Mouse (Mus musculus): ENCODE measurements around the gene Olfr678.

DNA sequence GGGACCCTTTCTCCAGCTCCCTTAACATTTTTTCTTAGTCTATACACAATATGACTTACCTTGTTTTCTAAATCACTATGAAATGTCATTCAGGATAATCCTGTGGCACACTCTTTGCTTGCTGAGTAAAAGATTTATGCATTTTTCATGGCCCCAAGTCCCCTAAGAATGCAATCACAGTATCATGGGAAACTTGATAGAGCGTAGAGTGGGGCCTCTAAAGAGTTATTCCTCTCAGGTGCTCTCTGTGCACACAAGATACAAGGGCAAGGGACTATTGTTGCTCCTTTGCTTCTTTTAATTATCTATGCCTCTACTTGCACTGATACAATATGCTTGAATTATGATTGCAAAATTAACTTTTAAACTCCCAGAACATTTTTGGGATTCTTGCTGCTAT is 35.9 kb upstream of the Olfr678 start, which contains the start of gene Olfr675:
- TF ChIP-seq USF1 (IDR thresholded peaks at IDR 0.05; ENCODE audit: low read depth) (no peak), FOSL1 (IDR thresholded peaks at IDR 0.05; ENCODE audit: insufficient read depth, low read length, poor library complexity, severe bottlenecking) (no peak), CTCF (IDR thresholded peaks at IDR 0.05; ENCODE audit: control insufficient read depth, insufficient read depth, insufficient read length) (no peak), MAX (IDR thresholded peaks at IDR 0.05) (no peak), MYOD1 (IDR thresholded peaks at IDR 0.05; ENCODE audit: control insufficient read depth, insufficient read length, low read depth) (no peak)

Data from C2C12 (cell line).